Mouse (Mus musculus) hindlimb bud, embryonic 11.5 days (tissue): Measurements from ENCODE around the gene Slc16a4.
"Not testable (repeated sequence)": the region's sequence is repeated elsewhere in the genome, so short reads cannot be mapped to it uniquely, and the experiment has no call there.

Experiments used
- DNase-seq: peaks from one replicate; pipeline ENCODE4 v3.0.0-alpha.2; 2012; ENCODE audit warnings: low read depth, low spot score; ENCODE audit errors: extremely low spot score

The Slc16a4 gene

GRCm38 (mm10) chr3:107295672-107296360 is 4.8 kb downstream of the Slc16a4 start:
- no peak for DNase-seq

GRCm38 (mm10) chr3:107296917-107297316 is 5.9 kb downstream of the Slc16a4 start:
- not testable (repeated sequence) for DNase-seq

- DNase-seq: no peak
Measured at GRCm38 (mm10) chr3:107317338-107317737, 26.3 kb downstream of the Slc16a4 start.

- no peak for DNase-seq
Measured at GRCm38 (mm10) chr3:107321141-107321540, 30.1 kb downstream of the Slc16a4 start.

- no peak for DNase-seq
Measured at GRCm38 (mm10) chr3:107321776-107322175, 30.7 kb downstream of the Slc16a4 start.

- no peak for DNase-seq
Measured at GRCm38 (mm10) chr3:107326442-107326841, 35.4 kb downstream of the Slc16a4 start.

- no peak for DNase-seq
Measured at GRCm38 (mm10) chr3:107330503-107331424, 39.7 kb downstream of the Slc16a4 start.

- no peak for DNase-seq
Measured at GRCm38 (mm10) chr3:107331746-107332126, 40.7 kb downstream of the Slc16a4 start.

- no peak for DNase-seq
Measured at GRCm38 (mm10) chr3:107332127-107332959, 41.3 kb downstream of the Slc16a4 start.

GRCm38 (mm10) chr3:107332960-107333380 is 41.9 kb downstream of the Slc16a4 start:
- no peak for DNase-seq

- DNase-seq: peak; percentile 100
Measured at GRCm38 (mm10) chr3:107333381-107334201, 42.6 kb downstream of the Slc16a4 start, which contains the start of gene Rbm15. TSS of gene Rbm15 (minus strand) at chr3:107333673.

GRCm38 (mm10) chr3:107334202-107334934 is 43.3 kb downstream of the Slc16a4 start:
- peak; percentile 22 for DNase-seq

- no peak for DNase-seq
Measured at GRCm38 (mm10) chr3:107343971-107344370, 52.9 kb downstream of the Slc16a4 start.

- DNase-seq: no peak
Measured at GRCm38 (mm10) chr3:107345033-107345725, 54.1 kb downstream of the Slc16a4 start.

- no peak for DNase-seq
Measured at GRCm38 (mm10) chr3:107349006-107349405, 58.0 kb downstream of the Slc16a4 start.

- DNase-seq: no peak
Measured at GRCm38 (mm10) chr3:107351706-107352105, 60.7 kb downstream of the Slc16a4 start.

GRCm38 (mm10) chr3:107355618-107356260 is 64.7 kb downstream of the Slc16a4 start:
- DNase-seq: no peak

GRCm38 (mm10) chr3:107356964-107357441 is 66.0 kb downstream of the Slc16a4 start:
- DNase-seq: no peak
